Mouse (Mus musculus) heart, embryonic 13.5 days (tissue): ENCODE data around the gene Memo1. TPM values are rescaled to one million over a fixed set of nuclear protein-coding genes. Genes with fewer than 3 reads are reported as not detected.
"Not testable (repeated sequence)": the region's sequence is repeated elsewhere in the genome, so short reads cannot be mapped to it uniquely, and the experiment has no call there.

Experiments
- ATAC-seq: fragments of 200-750 bp; cut with Nextera tagmentation; 2 replicates; pipeline ENCODE4 v1.8.0; 2017; ENCODE audit warnings: moderate TSS enrichment; ENCODE audit not compliant: insufficient number of reproducible peaks, low FRiP score, low TSS enrichment; ENCODE audit errors: extremely low read depth
- H3K27ac ChIP-seq: fragments of 300-500 bp; sonication (generic); replicated peaks from 2 replicates; pipeline ENCODE4 v1.5.1; 2015; ENCODE audit warnings: moderate library complexity, mild to moderate bottlenecking, inconsistent platforms
- H3K27me3 ChIP-seq: fragments of 300-500 bp; sonication (generic); replicated peaks from 2 replicates; pipeline ENCODE4 v1.6.1; 2015; ENCODE audit warnings: mild to moderate bottlenecking, inconsistent platforms
- H3K36me3 ChIP-seq: fragments of 300-500 bp; sonication (generic); 2 replicates; pipeline ENCODE4 v1.6.1; 2015; ENCODE audit warnings: mild to moderate bottlenecking, inconsistent platforms
- H3K4me1 ChIP-seq: fragments of 300-500 bp; sonication (generic); 2 replicates; pipeline ENCODE4 v1.6.1; 2015; ENCODE audit warnings: inconsistent platforms
- H3K4me2 ChIP-seq: fragments of 300-500 bp; sonication (generic); 2 replicates; pipeline ENCODE4 v1.6.1; 2015; ENCODE audit warnings: inconsistent platforms, mild to moderate bottlenecking, moderate library complexity
- H3K4me3 ChIP-seq: fragments of 300-500 bp; sonication (generic); 2 replicates; pipeline ENCODE4 v1.5.1; 2015; ENCODE audit warnings: moderate library complexity, mild to moderate bottlenecking, inconsistent platforms
- H3K9ac ChIP-seq: fragments of 300-500 bp; sonication (generic); 2 replicates; pipeline ENCODE4 v1.6.1; 2015; ENCODE audit warnings: inconsistent platforms, mild to moderate bottlenecking, moderate library complexity
- H3K9me3 ChIP-seq: fragments of 300-500 bp; sonication (generic); 2 replicates; pipeline ENCODE4 v1.6.1; 2016; ENCODE audit warnings: inconsistent platforms
- WGBS: fragments of 180-500 bp; shearing (Covaris S2); methylation state at CpG from one replicate; pipeline ENCODE4 v1.1.7; 2015; ENCODE audit warnings: mixed read lengths; 5-methylcytosine and 5-hydroxymethylcytosine counted together
- polyA plus RNA-seq: library from polyadenylated mRNA; unstranded; fragments of >200 nt; fragmentation: Nextera tagmentation; extraction: Ambion mirVana; gene quantifications from 2 replicates; pipeline ENCODE4 v1.2.1, GENCODE M21; 2015

The Memo1 gene
- polyA plus RNA-seq, 1 experiment from 2014 or later = 62.5 TPM

GRCm38 (mm10) chr17:74179640-74180039 lies 115.7 kb downstream of the Memo1 start:
- 61% methylated on average over 2 of the region's 2 CpGs for WGBS
- not testable (repeated sequence) for H3K9me3 ChIP-seq, ATAC-seq, H3K36me3 ChIP-seq, H3K9ac ChIP-seq, H3K4me1 ChIP-seq, H3K4me3 ChIP-seq, H3K4me2 ChIP-seq, H3K27me3 ChIP-seq, H3K27ac ChIP-seq

- no peaks in the 10 kb centered on the region for H3K36me3 ChIP-seq
- no peak overlapping the region for H3K9ac ChIP-seq
- H3K27me3 ChIP-seq = no peaks in the 10 kb centered on the region
- no peak overlapping the region for H3K27ac ChIP-seq
- no peaks in the 10 kb centered on the region for H3K9me3 ChIP-seq
- H3K4me2 ChIP-seq = no peak overlapping the region
- H3K4me3 ChIP-seq = no peak overlapping the region
- ATAC-seq = no peak
- no peaks in the 10 kb centered on the region for H3K4me1 ChIP-seq
These were observed 121.6 kb downstream of the Memo1 start for GRCm38 (mm10) chr17:74173726-74174125.

DNA sequence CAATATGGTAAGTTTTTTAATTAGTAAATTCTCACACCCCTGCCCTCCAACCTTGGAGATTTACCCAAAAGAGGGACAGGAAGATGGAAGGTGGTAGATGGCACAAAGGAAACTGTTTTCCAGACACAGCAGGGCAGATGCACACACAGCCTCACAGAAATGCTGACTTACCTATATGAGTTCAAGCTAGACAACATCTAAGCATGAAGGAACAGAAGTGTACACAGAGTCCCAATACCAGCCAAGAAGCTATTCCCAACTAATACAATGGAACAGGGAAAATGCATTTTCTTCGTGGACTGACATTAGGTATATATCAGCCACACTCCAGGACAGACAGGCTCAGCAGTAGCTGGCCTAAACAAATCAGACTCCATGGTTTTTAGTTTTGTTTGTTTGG lies 122.5 kb downstream of the Memo1 start:
- 63% methylated on average over 1 of the region's 1 CpGs for WGBS
- Histone ChIP-seq H3K36me3 (no peaks in the 10 kb centered on the region), H3K27ac (no peak overlapping the region), H3K4me2 (no peak overlapping the region), H3K4me1 (no peaks in the 10 kb centered on the region), H3K27me3 (no peaks in the 10 kb centered on the region), H3K4me3 (no peak overlapping the region), H3K9me3 (no peaks in the 10 kb centered on the region), H3K9ac (no peak overlapping the region)
- no peak for ATAC-seq

DNA sequence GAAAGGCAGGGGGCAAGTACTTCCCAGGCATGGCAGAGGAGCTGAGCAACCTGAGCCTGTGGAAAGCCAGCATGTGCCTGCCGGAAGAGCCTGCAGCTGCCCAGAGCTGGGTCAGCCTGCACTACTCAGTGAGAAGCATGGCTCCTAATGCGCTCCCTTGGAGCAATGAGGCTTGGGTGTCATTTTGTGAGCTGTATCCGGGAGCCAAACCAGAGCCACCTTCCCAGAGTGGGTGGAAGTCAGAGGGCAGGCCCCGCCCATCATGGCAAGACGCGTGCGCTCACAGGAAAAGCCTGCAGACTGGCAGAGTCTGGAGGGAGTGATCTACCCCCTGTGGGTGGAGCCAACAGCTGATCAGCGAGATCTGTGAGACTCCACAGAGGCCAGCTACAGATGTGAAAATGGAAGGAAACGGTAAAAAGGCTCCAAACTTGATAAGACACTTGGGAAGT lies 135.9 kb downstream of the Memo1 start:
- H3K4me3 ChIP-seq = peak overlapping the region; percentile 46
- 2% methylated on average over 9 of the region's 9 CpGs for WGBS
- H3K27me3 ChIP-seq = no peaks in the 10 kb centered on the region
- peak overlapping the region; percentile 66 for H3K4me2 ChIP-seq
- H3K27ac ChIP-seq = no peak overlapping the region
- ATAC-seq = no peak
- H3K4me1 ChIP-seq = no peaks in the 10 kb centered on the region
- H3K9ac ChIP-seq = peak overlapping the region; percentile 50
- H3K9me3 ChIP-seq = no peaks in the 10 kb centered on the region
- no peaks in the 10 kb centered on the region for H3K36me3 ChIP-seq

DNA sequence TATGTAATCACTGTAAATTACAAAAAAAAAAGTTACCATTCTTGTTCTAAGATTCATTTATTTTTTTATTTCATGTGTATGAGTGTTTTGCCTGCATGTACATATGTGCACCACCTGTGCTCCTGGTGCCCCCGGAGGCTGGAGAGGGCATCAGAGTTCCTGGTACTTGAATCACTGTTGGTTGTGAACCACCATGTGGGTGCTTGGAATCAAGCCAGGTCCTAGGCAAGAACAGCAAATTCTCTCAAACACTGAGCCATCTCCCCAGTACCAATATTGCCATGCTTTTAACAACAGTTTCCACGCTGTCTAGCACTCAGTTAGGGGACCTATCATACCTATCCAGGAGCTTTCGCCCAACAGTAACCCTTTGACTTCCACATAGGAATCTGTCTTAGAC lies 137.2 kb downstream of the Memo1 start:
- no peak overlapping the region for H3K9ac ChIP-seq
- no peak overlapping the region for H3K27ac ChIP-seq
- 82% methylated on average over 3 of the region's 3 CpGs for WGBS
- ATAC-seq = no peak
- no peaks in the 10 kb centered on the region for H3K27me3 ChIP-seq
- no peaks in the 10 kb centered on the region for H3K4me1 ChIP-seq
- no peaks in the 10 kb centered on the region for H3K9me3 ChIP-seq
- H3K4me3 ChIP-seq = no peak overlapping the region
- H3K36me3 ChIP-seq = no peaks in the 10 kb centered on the region
- no peak overlapping the region for H3K4me2 ChIP-seq

Other genes with a start within 250 kb of the Memo1 start
- not detected in 2 replicates for gene Srd5a2, start 247.6 kb downstream of the Memo1 start, polyA plus RNA-seq
- gene Dpy30, start 28.4 kb upstream of the Memo1 start, polyA plus RNA-seq = 177 and 206 TPM in 2 replicates
- gene Spast, start 43.5 kb upstream of the Memo1 start, polyA plus RNA-seq = 7.3 and 8.5 TPM in 2 replicates
- 24.5 and 28.4 TPM in 2 replicates for gene Slc30a6, start 100.1 kb upstream of the Memo1 start, polyA plus RNA-seq
- gene Nlrc4, start 163.6 kb upstream of the Memo1 start, polyA plus RNA-seq = 0.15 and 0.23 TPM in 2 replicates
- 48.7 and 50.9 TPM in 2 replicates for gene Yipf4, start 194.0 kb upstream of the Memo1 start, polyA plus RNA-seq
- gene Birc6, start 232.8 kb upstream of the Memo1 start, polyA plus RNA-seq = 51.9 and 58.8 TPM in 2 replicates